Mouse (Mus musculus) ES-Bruce4 (cell line): ENCODE data around the gene Cacnb2. TPM values are rescaled to one million over a fixed set of nuclear protein-coding genes. Genes with fewer than 3 reads are reported as not detected.

ENCODE experiments used
- H3K27ac ChIP-seq: 2 replicates; pipeline ENCODE4 v1.5.1; 2012; ENCODE audit warnings: low read length, inconsistent platforms; ENCODE audit not compliant: insufficient read depth
- H3K27me3 ChIP-seq: 2 replicates; pipeline ENCODE4 v1.6.1; 2012; ENCODE audit warnings: mild to moderate bottlenecking, low read length, inconsistent platforms; ENCODE audit not compliant: control insufficient read depth, poor library complexity, insufficient read depth, severe bottlenecking
- H3K36me3 ChIP-seq: 2 replicates; pipeline ENCODE4 v1.6.1; 2012; ENCODE audit warnings: inconsistent platforms, mild to moderate bottlenecking, low read length, moderate library complexity; ENCODE audit not compliant: control insufficient read depth, poor library complexity, insufficient read depth, severe bottlenecking
- H3K4me1 ChIP-seq: one replicate; pipeline ENCODE4 v1.8.1; 2011; ENCODE audit warnings: low read length; ENCODE audit not compliant: control insufficient read depth, insufficient read depth
- H3K4me3 ChIP-seq: 2 replicates; pipeline ENCODE4 v1.5.1; 2011; ENCODE audit warnings: low read depth, mild to moderate bottlenecking, low read length
- H3K9ac ChIP-seq: 2 replicates; pipeline ENCODE4 v1.6.1; 2012; ENCODE audit warnings: low read depth, mild to moderate bottlenecking, inconsistent platforms; ENCODE audit not compliant: poor library complexity, severe bottlenecking
- H3K9me3 ChIP-seq: replicated peaks from 2 replicates; pipeline ENCODE4 v1.6.1; 2012; ENCODE audit warnings: mild to moderate bottlenecking, low read length, inconsistent platforms; ENCODE audit not compliant: control insufficient read depth, poor library complexity, insufficient read depth, severe bottlenecking
- CTCF ChIP-seq: IDR thresholded peaks from one replicate; pipeline ENCODE4 v1.8.1; 2011; ENCODE audit warnings: low read depth, low read length
- EP300 ChIP-seq: IDR thresholded peaks from 2 replicates; pipeline ENCODE4 v1.6.1; 2011; ENCODE audit warnings: low read depth, low read length; ENCODE audit not compliant: insufficient read depth
- POLR2A ChIP-seq: IDR thresholded peaks from one replicate; pipeline ENCODE4 v1.8.1; 2011; ENCODE audit warnings: low read length; ENCODE audit not compliant: insufficient read depth
- polyA plus RNA-seq: library from polyadenylated mRNA; stranded (reverse); fragments of >200 nt; gene quantifications from 2 replicates; pipeline ENCODE4 v1.2.4, GENCODE M21; 2011; ENCODE audit warnings: low read depth; ENCODE audit not compliant: missing spikeins, insufficient read depth, insufficient read length

Cacnb2 gene
- polyA plus RNA-seq, 1 experiment = 2.2 TPM

- H3K27ac ChIP-seq = no peak overlapping the region
- no peak overlapping the region for H3K9ac ChIP-seq
- H3K4me1 ChIP-seq = no peaks in the 10 kb centered on the region
- no peaks in the 10 kb centered on the region for H3K9me3 ChIP-seq
- no peaks in the 10 kb centered on the region for H3K27me3 ChIP-seq
- H3K4me3 ChIP-seq = no peak overlapping the region
- H3K36me3 ChIP-seq = no peaks in the 10 kb centered on the region
- TF ChIP-seq EP300 (no peak), CTCF (no peak)
These were observed 204.9 kb downstream of the Cacnb2 start for GRCm38 (mm10) chr2:14807650-14808347.

GRCm38 (mm10) chr2:14814977-14815376 is 212.1 kb downstream of the Cacnb2 start:
- no peak for TF ChIP-seq EP300
- Histone ChIP-seq H3K36me3 (no peaks in the 10 kb centered on the region), H3K9me3 (no peaks in the 10 kb centered on the region), H3K4me3 (no peak overlapping the region), H3K9ac (no peak overlapping the region), H3K4me1 (no peaks in the 10 kb centered on the region), H3K27ac (no peak overlapping the region), H3K27me3 (no peaks in the 10 kb centered on the region)

GRCm38 (mm10) chr2:14818651-14819050 is 215.8 kb downstream of the Cacnb2 start:
- Histone ChIP-seq H3K36me3 (no peaks in the 10 kb centered on the region), H3K27me3 (no peaks in the 10 kb centered on the region), H3K4me1 (no peaks in the 10 kb centered on the region), H3K9me3 (no peaks in the 10 kb centered on the region), H3K9ac (no peak overlapping the region), H3K27ac (no peak overlapping the region), H3K4me3 (no peak overlapping the region)
- TF ChIP-seq POLR2A = no peak

GRCm38 (mm10) chr2:14820946-14821345 is 218.1 kb downstream of the Cacnb2 start:
- no peaks in the 10 kb centered on the region for H3K4me1 ChIP-seq
- no peak overlapping the region for H3K9ac ChIP-seq
- no peak overlapping the region for H3K4me3 ChIP-seq
- no peaks in the 10 kb centered on the region for H3K9me3 ChIP-seq
- TF ChIP-seq POLR2A = no peak
- TF ChIP-seq EP300 = no peak
- no peak for TF ChIP-seq CTCF
- H3K36me3 ChIP-seq = no peaks in the 10 kb centered on the region
- H3K27ac ChIP-seq = no peak overlapping the region
- H3K27me3 ChIP-seq = no peaks in the 10 kb centered on the region

- H3K27ac ChIP-seq = no peak overlapping the region
These were observed 220.2 kb downstream of the Cacnb2 start for GRCm38 (mm10) chr2:14823105-14823504.

DNA sequence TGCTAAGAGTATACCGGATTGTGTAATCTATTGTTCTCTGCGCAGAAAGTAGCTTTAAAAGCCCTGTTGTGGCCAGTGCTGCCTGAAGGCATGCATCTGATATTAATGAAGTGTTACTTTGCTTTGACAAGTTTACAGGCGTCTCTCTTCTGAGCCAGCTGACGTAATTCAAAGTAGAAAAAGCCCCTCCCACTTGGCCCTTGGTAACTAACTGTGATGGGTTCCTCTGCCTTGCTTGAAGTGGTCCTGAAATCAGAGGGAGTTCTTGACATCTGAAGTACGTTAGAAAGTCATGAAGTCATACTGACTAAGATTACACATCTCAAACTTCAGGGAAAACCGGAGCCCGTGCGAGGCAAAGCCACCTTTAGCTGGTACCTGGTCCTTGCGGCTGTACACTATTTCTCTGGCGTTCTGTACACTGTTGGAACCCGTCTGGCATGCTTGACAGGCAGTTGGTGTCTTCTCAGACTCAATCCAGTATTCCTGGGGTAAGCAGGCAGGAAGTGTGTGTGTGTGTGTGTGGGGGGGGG is 221.0 kb downstream of the Cacnb2 start:
- H3K9me3 ChIP-seq = no peaks in the 10 kb centered on the region
- no peak overlapping the region for H3K27ac ChIP-seq
- H3K9ac ChIP-seq = no peak overlapping the region

More at GRCm38 (mm10) chr2:14823105-14823504, 220.2 kb downstream of the Cacnb2 start:
- no peaks in the 10 kb centered on the region for H3K9me3 ChIP-seq
- H3K9ac ChIP-seq = no peak overlapping the region
- H3K4me3 ChIP-seq = no peak overlapping the region
- TF ChIP-seq EP300 (no peak), CTCF (no peak), POLR2A (no peak)
- no peaks in the 10 kb centered on the region for H3K27me3 ChIP-seq
- no peaks in the 10 kb centered on the region for H3K4me1 ChIP-seq
- no peaks in the 10 kb centered on the region for H3K36me3 ChIP-seq

More for the DNA sequence above, 221.0 kb downstream of the Cacnb2 start:
- no peak overlapping the region for H3K4me3 ChIP-seq
- H3K4me1 ChIP-seq = no peaks in the 10 kb centered on the region
- TF ChIP-seq CTCF (no peak), EP300 (no peak), POLR2A (no peak)
- no peaks in the 10 kb centered on the region for H3K36me3 ChIP-seq
- H3K27me3 ChIP-seq = no peaks in the 10 kb centered on the region
